Mouse (Mus musculus) adrenal gland (tissue): Measurements from ENCODE around the gene Gm20696.

ENCODE experiments used
- intact Hi-C: fragments of 180-260 bp; cut with DNase I; formaldehyde crosslinking; loops from one replicate; pipeline ENCODE4 v1.15.1; 2025

Gm20696 gene

DNA sequence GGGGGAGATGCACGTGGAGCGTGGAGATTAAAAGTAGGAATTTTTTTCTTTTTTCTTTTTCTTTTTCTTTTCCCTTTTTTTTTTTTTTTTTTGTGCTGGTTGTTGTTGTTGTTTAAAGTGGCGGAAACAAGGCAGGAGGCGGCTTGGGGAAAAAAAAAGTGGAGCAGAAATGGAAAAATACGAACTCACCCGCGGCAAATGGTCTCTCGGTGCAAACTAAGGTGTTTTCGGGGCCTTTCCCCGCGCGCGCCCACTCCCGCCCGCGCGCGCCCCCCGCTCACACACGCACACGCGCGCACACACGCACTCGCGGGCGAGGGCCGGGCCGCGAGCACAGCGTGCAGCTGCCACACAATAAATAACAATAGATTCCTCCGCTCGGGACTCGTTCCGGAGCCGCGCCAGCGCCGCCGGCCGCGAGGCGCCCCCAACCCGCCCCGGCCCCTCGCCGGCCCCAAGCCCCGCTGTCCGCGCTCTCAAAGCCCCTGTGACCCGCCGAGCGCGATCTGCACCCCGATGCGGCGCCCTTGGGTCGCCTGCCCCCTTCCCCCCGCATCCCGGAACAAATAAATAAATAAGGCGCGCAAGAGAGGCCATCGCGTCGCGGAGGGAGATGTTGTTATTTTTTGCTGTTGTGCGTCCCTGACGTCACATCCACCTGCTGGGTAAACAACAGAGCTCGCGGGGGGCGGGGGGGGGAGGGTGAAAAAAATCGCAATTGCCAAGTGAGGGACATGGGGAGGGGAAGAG lies 144.1 kb downstream of the Gm20696 start, which contains the start of gene Foxp1:
Gene Foxp1, minus strand, starts transcription at position 363 of the 750 bp plus-strand sequence.
- intact Hi-C loops: loop anchor here (10.0 kb wide), 2 partner anchors 488 to 998 kb away; no protein-coding TSS in a partner anchor

DNA sequence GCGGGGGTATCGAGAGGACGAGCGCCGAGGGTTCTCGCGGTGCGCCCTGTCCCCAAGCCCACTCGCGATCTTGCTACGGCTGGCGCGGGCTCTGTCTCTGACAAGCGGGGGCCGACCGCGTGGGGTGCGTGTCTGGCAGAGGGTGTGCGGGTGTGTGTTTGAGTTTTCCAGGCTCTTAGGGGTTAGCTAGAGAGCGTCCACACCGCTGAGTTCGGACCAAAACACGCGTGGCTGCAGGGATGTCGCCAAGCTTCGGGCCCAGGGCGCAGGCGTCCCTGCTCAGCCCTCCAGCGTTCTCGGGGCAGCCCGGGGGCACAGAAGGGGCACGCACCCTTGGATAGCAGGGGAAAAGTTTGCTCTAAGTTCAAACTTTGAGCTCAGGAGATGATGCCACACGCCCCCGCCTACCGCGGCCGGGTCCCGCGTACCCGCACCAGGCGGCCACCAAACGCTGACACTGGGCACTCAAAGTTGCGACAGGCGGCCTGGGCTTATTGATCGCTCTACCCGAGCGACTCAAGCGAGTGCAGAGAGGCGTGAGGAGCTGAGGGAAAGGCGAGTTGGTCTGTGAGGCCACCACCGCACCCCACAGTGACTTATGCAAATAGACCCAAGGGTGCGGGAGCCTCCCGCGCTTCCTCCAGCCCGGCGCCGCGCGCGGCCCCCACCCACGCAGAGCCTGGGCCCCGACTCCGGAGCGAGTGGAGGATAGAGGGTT lies 144.8 kb downstream of the Gm20696 start:
- intact Hi-C loops: loop anchor here (10.0 kb wide), 2 partner anchors 487 to 997 kb away; no protein-coding TSS in a partner anchor

DNA sequence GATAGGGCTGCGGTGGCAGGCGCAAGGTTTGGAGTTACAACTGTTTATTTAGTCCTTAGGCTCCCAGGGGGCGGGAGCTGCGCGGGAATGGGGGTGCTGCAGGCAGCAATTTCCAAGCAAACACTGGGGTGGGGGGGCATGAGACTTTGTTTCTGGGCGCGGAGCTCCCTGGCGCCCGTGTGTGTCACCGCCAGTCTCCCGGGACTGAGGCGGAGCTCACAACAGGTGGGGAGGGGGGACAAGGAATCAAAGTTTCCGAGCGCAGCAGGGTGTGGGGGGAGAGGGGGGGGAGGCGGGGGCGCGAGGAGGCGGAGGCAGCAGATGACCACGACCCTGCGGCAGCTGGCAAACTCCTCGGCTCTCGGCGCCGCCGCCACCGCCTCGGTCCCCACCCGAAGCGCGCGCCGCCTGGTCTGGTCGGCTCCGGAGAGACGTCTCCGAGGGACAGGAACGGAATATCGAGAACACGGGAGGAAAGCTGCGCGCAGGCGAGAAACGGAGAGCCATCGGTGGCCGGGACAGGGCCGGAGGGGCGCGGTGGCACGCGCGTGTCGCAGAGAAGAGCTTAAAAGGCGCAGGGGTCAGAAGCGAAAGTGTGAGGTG lies 145.5 kb downstream of the Gm20696 start:
- intact Hi-C loops: loop anchor here (10.0 kb wide), 2 partner anchors 486 to 996 kb away; no protein-coding TSS in a partner anchor

DNA sequence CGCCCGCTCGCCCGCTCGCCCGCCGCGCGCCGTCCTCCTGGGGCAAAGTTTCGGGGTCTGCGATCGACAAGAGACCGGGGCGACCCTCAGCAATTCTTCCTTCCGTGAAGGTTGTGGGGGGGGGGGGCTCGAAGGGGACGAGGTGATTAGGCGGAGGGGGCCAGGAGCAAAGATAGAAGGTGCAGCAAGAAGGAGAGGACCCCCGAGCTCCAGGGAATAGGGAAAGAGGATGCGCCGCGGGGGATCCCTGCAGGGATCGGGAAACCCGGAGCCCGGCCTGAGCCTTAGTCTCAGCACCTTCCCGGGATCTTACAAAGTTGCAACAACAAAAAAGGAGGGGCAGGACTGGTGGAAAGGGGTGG lies 145.9 kb downstream of the Gm20696 start:
- intact Hi-C loops: loop anchor here (10.0 kb wide), 2 partner anchors 486 to 996 kb away; no protein-coding TSS in a partner anchor

DNA sequence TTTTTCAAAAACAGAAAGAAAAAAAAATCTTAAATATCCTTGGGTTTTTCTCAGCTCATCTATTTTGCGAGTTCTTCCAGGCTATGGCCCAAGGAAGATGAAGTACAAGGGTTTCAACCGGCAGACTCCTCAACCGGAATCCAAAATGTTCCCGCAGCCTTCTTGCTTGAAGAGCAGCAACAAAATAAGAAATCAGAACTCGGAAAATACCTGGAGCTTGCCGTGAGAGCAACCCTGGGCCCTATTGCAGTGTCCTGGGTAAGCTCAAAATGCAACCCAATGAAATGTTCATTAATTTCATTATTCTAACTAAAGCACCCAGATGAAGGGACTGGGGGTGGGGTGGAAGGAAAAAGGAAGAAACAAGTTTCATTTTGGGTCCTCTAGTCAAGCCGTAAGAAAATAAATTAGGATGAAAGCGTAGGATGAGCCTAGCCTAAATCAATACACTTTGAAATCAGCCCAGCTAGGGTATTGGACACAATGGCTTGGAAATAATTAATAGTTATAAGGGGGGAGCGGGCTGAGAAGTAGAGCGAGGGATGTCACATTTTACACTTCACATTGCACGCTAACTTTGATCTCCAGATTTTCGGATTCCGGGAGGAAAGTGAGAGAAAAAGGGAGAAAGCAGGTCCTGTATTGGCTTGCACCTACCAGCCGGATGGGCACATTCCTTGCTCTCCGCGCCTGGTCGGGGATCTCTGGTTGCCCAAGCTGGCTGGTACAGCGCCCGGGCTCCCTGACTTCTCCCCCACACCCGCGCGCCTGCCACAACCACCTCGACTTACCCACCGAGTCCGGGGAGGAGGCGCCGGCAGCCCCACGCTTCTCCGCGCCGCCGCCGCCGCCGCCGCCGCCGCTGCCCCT lies 146.6 kb downstream of the Gm20696 start:
- intact Hi-C loops: loop anchor here (10.0 kb wide), 2 partner anchors 485 to 995 kb away; no protein-coding TSS in a partner anchor

DNA sequence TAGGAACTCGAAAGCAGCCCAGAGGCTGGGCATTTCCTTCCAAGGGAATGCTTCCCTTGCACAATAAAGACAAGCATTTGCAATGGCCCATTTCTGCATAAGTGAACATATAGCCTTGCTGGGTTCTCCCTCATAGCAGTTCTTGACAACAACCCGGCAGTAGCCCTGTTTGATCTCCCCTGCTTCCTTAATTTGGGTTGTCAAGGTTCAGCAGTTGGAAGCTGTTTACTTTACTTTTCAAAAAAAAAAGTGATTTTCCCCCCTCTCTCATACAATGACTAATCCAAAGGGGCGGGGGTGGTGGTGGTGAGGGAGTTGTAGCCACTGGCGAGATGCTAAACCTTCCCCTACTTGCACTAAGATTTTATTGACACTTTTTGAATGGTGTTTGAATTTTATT lies 147.5 kb downstream of the Gm20696 start:
- intact Hi-C loops: no loop called here

DNA sequence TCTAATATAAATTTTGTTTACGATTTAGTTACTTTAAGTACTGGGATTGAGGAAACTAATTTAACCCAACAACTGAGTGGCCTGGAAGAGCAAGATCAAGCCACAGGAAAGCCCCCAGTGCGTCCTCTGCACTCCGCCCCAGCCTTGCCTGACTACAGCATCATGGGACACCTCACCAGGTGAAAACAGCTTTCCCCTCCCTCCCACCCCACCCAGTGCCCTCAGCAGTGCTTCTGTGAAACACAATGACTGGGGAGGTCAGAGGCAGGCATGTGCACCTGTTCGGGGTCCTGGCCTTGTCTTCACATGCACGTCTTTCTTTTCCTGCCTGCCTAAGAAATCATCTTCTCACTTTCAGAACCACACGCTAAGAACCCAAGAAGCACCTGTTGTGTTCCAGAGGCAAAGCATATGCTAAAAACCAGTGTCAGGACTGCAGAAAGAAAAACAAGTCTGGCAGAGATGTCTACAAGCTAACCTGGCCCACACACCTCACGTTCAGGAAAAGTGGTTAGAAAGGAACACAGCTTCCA lies 150.9 kb downstream of the Gm20696 start:
- intact Hi-C loops: no loop called here

DNA sequence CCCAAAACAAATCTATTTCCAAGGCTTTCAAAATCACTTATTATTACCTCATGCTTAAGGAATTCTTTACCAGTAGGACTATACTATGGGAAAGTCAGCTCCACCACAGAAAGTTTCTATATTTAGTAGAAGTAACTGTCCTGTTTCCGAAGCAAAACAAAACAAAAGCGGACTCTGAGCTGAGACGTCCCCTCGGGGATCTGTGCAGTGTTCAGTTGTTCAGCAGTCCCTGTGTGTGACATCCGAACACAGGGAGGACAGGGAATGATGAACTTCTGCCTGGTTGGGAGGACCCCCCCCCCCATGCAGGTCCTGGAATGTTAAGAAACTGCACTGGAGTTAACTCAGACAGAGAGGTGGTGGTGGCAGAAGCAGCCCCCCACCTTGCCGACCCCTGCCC lies 154.7 kb downstream of the Gm20696 start:
- intact Hi-C loops: no loop called here

DNA sequence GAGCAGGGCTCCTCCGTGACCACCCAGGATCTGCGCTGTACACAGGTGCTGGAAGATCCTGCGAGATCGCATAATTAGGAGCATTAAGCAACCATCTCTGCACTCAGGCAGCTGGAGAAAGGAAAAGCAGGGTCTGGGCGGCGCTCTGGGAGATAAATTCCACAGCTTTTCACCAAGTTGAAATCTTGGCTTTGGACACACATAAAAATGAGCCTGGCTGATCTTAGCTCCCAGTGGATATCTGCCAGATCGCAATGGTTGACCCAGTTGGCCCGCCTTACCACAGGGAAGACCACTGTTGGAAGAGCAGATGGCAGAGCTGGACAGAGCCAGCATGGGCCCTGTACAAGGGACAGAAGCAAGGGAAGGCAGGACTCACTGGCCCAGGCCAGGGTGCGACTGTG lies 157.4 kb downstream of the Gm20696 start:
- intact Hi-C loops: no loop called here

DNA sequence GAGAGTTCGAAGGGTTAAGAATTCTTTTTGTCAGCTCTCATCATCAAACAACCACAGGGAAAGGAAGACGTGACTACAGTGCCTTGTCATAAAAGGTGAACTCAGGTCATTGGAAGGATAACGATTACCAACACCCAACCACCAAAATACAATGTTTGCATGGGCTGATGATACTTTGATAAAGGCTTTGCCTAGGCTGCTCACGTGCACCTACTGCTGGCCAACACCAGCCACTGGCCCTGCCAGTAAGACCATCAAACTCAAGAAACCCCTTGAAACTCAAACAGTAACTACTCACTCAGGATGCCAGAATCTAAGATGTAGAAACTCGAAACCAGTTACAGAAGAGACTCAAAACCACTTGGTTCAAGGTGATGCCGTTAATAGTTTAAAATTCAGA lies 159.8 kb downstream of the Gm20696 start:
- intact Hi-C loops: no loop called here

DNA sequence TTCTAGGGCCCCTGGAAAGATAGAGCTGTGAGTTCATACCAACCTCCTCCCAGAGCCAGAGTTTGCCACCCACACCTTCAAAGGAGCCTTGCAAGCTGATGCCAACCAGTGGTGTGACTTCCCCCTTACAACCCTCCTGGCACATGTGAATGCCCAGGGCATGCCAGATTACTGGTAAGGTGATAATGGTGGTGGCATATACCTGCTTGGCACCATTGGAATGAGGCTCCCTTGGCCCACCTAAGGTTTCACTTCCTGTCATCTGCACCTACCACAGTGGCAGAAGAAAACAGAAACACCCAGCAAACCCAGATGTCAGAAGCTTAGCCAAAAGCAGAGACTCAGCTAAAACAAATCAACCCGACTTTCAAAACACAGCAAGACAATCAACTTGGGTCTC lies 162.9 kb downstream of the Gm20696 start:
- intact Hi-C loops: no loop called here

DNA sequence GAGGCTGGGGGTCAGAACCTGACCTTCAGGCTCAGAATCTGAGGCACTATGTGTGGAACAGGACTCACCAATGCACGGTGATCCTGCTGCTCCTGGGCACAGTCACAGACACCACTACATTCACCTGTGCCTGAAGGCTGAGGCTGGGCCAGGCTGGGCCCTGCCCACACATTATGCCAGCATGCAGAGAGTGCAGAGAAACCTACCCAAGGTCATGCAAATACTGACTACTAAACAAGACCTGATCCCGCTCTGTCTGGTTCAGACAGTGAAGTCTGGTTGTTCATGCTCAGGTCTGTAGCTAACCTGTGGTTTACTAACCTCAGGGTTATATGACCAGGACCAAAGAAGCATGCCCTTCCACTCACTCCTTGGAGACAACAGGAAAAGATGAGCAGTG lies 163.9 kb downstream of the Gm20696 start:
- intact Hi-C loops: no loop called here

DNA sequence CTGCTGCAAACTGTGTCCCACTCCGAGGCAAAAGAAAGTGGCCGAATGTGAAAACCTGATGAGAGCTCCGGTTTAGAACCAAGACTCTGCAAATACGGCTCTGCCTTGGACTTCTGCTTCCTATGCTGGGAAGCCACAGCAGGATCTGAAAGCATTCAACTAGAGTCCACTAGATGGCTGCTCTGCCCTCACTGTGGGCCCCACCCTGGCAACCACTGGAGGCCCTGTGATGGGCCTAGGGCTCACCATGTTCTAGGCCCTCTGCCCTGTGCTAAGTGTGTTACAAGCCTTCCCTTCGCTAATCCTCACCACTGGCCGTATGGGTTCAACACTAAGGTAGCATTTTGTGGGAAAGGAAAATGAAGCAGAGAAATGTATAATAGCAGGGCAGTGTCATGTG lies 164.3 kb downstream of the Gm20696 start:
- intact Hi-C loops: no loop called here

DNA sequence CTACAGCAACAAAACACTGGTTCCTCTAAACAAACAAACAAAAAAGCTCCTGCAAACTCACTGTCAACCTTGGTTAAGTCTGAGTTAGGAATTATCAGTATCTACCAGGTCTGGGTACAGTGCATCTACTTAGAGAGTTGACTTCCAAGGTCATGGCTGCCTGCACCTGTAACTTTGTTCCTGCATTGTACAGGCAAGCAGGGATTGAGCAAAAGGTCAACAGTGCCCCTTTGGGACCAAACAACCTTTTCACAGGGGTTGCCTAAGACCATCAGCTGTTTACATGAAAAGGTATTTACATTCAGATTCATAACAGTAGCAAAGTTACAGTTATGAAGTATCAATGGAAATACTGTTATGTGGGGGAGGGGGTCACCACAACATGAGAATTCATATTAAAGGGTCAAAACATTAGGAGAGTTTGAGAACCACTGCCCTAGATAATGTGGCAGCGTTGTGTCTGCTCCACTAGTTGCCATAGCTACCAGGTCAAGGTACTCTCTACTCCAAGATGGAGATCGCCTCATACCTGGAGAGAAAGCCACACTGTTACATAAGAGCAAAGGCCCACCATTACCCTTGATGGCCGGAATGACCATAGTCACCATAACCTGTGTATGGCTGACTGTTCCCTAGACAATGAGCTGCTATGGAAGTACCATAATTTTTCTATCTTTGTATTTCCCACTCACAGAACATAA lies 165.9 kb downstream of the Gm20696 start:
- intact Hi-C loops: no loop called here

DNA sequence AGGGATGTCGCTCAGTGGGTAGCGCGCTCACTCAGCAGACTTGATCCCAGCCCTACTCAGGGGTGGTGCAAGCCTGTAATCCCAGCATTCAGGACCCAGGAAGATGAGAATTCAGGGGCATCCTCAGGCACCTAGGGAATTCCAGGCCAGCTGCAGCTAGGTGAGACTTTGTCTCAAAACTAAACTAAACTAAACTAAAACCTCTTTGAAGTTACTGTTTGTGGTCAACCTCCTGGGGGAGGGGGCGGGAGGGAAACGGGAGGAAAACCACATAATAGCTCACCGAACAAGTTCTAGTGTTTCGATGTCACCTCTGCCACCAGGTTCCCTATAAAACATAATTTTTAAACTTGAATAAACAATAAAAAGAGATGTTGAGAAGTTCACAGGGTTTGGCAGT lies 168.5 kb downstream of the Gm20696 start:
- intact Hi-C loops: no loop called here

DNA sequence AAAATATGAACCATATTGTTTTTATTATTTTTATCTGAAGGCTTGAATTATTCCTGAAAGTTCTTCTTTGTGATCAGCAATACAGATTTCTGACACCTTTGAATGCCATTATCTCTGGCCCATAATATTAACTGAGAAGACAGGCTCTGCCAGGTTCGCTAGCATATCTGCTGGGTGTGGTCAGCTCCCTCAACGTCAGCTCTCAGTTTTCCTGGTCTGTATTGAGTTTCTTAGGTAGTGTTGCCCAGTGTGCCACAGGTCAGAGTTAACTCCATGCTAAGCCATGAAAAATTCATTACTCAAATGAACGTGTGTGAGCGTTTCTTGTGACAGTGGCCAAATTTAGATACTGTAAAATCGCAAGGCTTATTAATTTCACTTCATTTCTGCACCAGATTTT lies 170.5 kb downstream of the Gm20696 start:
- intact Hi-C loops: no loop called here

DNA sequence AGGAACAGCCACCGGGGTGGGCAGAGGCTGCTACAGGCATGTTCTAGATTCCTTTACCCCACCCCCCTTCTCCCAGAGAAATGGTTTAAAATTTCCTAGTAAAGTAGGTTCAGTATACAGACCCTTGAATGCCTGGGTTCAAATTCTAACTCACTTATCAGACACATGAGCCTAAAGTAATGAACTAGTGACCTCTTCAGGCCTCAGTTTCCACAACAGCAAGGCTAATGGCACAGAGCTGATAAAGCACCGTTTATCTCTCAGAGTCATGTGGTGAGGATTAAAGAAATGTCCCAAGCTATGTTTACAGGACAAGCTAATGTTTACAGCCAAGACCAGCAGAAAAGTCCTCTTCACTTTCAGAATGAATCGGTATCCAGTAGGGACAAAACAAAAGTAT lies 173.7 kb downstream of the Gm20696 start:
- intact Hi-C loops: no loop called here

DNA sequence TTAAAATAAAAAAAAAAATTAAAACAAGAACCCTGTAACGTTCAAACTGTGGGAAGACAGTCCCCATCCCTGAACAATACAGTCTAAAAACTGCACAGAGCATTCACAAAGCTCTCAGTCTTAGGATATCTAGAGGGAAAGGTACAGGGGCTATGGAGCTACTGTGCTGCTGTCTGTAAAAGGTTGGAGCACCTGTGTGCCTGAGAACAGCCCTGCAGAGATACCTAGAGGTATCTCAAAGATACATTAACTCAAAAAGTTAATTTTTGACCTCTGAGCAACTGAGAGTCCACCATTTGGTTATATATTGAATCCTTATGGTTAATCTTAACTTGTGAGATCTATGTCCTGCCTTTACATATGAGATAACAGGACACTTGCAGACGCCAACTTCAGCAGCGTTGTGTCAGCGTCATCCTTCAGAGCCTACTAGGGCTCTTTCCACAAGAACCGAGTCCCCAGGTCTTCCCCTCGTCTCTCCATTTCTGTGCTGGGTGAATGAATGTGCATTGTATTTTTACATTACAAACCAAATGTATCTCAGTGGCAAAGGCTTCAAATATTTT lies 174.5 kb downstream of the Gm20696 start:
- intact Hi-C loops: no loop called here

DNA sequence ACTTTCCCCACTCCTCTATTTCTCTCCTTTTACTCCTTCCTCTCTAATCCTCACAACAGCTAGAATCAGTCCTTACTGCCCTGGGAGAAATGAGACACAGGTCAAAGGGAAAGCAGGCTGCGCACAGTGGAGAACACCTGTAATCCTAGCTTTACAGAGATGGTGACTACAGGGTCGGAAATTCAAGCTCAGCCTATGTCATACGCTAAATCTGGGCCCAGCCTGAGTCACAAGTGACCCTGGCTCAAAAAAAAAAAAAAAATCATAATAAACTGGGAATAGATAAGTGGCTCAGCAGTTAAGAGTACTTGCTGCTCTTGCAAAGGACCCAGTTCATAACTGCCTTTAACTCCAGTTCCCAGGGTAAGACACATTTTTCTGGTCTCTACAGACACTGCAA lies 175.5 kb downstream of the Gm20696 start:
- intact Hi-C loops: no loop called here
